Mouse (Mus musculus): ENCODE data around the gene Cyp11a1. TPM values are rescaled to one million over a fixed set of nuclear protein-coding genes. Genes with fewer than 3 reads are reported as not detected.

Gene Cyp11a1
- polyA plus RNA-seq, 1 experiment from 2014 or later = 46.0 TPM

GRCm38 (mm10) chr9:57997511-57998031, 8.6 kb upstream of the Cyp11a1 start:
- Histone ChIP-seq H3K9me3 (replicated peaks) (no peaks in the 10 kb centered on the region), H3K4me2 (peak overlapping the region; percentile 59), H3K4me1 (peaks cover 19% of the 10 kb centered on the region), H3K27ac (no peak overlapping the region), H3K36me3 (no peaks in the 10 kb centered on the region), H3K4me3 (replicated peaks) (peak overlapping the region; percentile 40), H3K9ac (no peak overlapping the region), H3K27me3 (peaks cover 43% of the 10 kb centered on the region)
- ATAC-seq (replicated peaks; ENCODE audit: low FRiP score) = no peak; the same call in 1 of the 2 replicates
- 15% methylated on average over 13 of the region's 13 CpGs for WGBS

- Histone ChIP-seq H3K4me3 (replicated peaks) (peak overlapping the region; percentile 40), H3K4me1 (peaks cover 17% of the 10 kb centered on the region), H3K4me2 (peak overlapping the region; percentile 59), H3K27ac (no peak overlapping the region), H3K36me3 (no peaks in the 10 kb centered on the region), H3K27me3 (peaks cover 43% of the 10 kb centered on the region), H3K9ac (no peak overlapping the region), H3K9me3 (replicated peaks) (no peaks in the 10 kb centered on the region)
- WGBS = 1% methylated on average over 20 of the region's 20 CpGs
- peak; percentile 84 for ATAC-seq (replicated peaks; ENCODE audit: low FRiP score)
Observed at GRCm38 (mm10) chr9:57998032-57998659, 8.1 kb upstream of the Cyp11a1 start.

GRCm38 (mm10) chr9:57998685-57999084, 7.5 kb upstream of the Cyp11a1 start:
- H3K4me1 ChIP-seq = peaks cover 16% of the 10 kb centered on the region
- H3K9ac ChIP-seq = no peak overlapping the region
- H3K27me3 ChIP-seq = peaks cover 43% of the 10 kb centered on the region
- H3K27ac ChIP-seq = no peak overlapping the region
- H3K36me3 ChIP-seq = no peaks in the 10 kb centered on the region
- 62% methylated on average over 2 of the region's 2 CpGs for WGBS
- H3K4me2 ChIP-seq = no peak overlapping the region
- H3K9me3 ChIP-seq (replicated peaks) = no peaks in the 10 kb centered on the region
- no peak overlapping the region for H3K4me3 ChIP-seq (replicated peaks)
- no peak for ATAC-seq (replicated peaks; ENCODE audit: low FRiP score)

GRCm38 (mm10) chr9:57999676-58000075, 6.5 kb upstream of the Cyp11a1 start:
- Histone ChIP-seq H3K27ac (no peak overlapping the region), H3K9me3 (replicated peaks) (no peaks in the 10 kb centered on the region), H3K9ac (no peak overlapping the region), H3K4me3 (replicated peaks) (no peak overlapping the region), H3K4me1 (peaks cover 20% of the 10 kb centered on the region), H3K36me3 (no peaks in the 10 kb centered on the region), H3K4me2 (no peak overlapping the region), H3K27me3 (peaks cover 43% of the 10 kb centered on the region)
- ATAC-seq (replicated peaks; ENCODE audit: low FRiP score) = no peak
- 38% methylated on average over 2 of the region's 2 CpGs for WGBS

GRCm38 (mm10) chr9:58003272-58003671, 2.9 kb upstream of the Cyp11a1 start:
- H3K27me3 ChIP-seq = peaks cover 19% of the 10 kb centered on the region
- H3K4me2 ChIP-seq = no peak overlapping the region
- H3K36me3 ChIP-seq = no peaks in the 10 kb centered on the region
- ATAC-seq (replicated peaks; ENCODE audit: low FRiP score) = no peak
- H3K9me3 ChIP-seq (replicated peaks) = no peaks in the 10 kb centered on the region
- H3K4me3 ChIP-seq (replicated peaks) = no peak overlapping the region
- 9% methylated on average over 2 of the region's 2 CpGs for WGBS
- H3K27ac ChIP-seq = no peak overlapping the region
- no peak overlapping the region for H3K9ac ChIP-seq
- peaks cover 12% of the 10 kb centered on the region for H3K4me1 ChIP-seq

- Histone ChIP-seq H3K4me3 (replicated peaks) (no peak overlapping the region), H3K9ac (no peak overlapping the region), H3K9me3 (replicated peaks) (no peaks in the 10 kb centered on the region), H3K36me3 (no peaks in the 10 kb centered on the region), H3K27me3 (no peaks in the 10 kb centered on the region), H3K4me1 (peaks cover 41% of the 10 kb centered on the region), H3K27ac (peak overlapping the region; percentile 28; the same call in 1 of the 2 replicates), H3K4me2 (peak overlapping the region; percentile 25)
- 62% methylated on average over 12 of the region's 12 CpGs for WGBS
- ATAC-seq (replicated peaks; ENCODE audit: low FRiP score) = no peak; the same call in 1 of the 2 replicates
Observed at GRCm38 (mm10) chr9:58008336-58009014, 2.3 kb downstream of the Cyp11a1 start.

GRCm38 (mm10) chr9:58009015-58009362, 2.8 kb downstream of the Cyp11a1 start:
- 7% methylated on average over 6 of the region's 6 CpGs for WGBS
- peaks cover 36% of the 10 kb centered on the region for H3K4me1 ChIP-seq
- no peaks in the 10 kb centered on the region for H3K27me3 ChIP-seq
- H3K9me3 ChIP-seq (replicated peaks) = no peaks in the 10 kb centered on the region
- no peaks in the 10 kb centered on the region for H3K36me3 ChIP-seq
- peak overlapping the region; percentile 25 for H3K4me2 ChIP-seq
- ATAC-seq (replicated peaks; ENCODE audit: low FRiP score) = peak; percentile 74
- H3K9ac ChIP-seq = no peak overlapping the region
- H3K27ac ChIP-seq = peak overlapping the region; percentile 28; the same call in 1 of the 2 replicates
- H3K4me3 ChIP-seq (replicated peaks) = no peak overlapping the region

- Histone ChIP-seq H3K4me1 (peaks cover 38% of the 10 kb centered on the region), H3K36me3 (no peaks in the 10 kb centered on the region), H3K27me3 (no peaks in the 10 kb centered on the region), H3K27ac (no peak overlapping the region), H3K4me2 (no peak overlapping the region), H3K9ac (no peak overlapping the region), H3K9me3 (replicated peaks) (no peaks in the 10 kb centered on the region), H3K4me3 (replicated peaks) (no peak overlapping the region)
- 66% methylated on average over 3 of the region's 3 CpGs for WGBS
- ATAC-seq (replicated peaks; ENCODE audit: low FRiP score) = no peak
Observed at GRCm38 (mm10) chr9:58009588-58009987, 3.4 kb downstream of the Cyp11a1 start.

- H3K27ac ChIP-seq = no peak overlapping the region
- H3K36me3 ChIP-seq = no peaks in the 10 kb centered on the region
Observed at GRCm38 (mm10) chr9:58011027-58011426, 4.8 kb downstream of the Cyp11a1 start.

GRCm38 (mm10) chr9:58011552-58011951, 5.3 kb downstream of the Cyp11a1 start:
- Histone ChIP-seq H3K4me3 (replicated peaks) (no peak overlapping the region), H3K9me3 (replicated peaks) (no peaks in the 10 kb centered on the region), H3K4me2 (peak overlapping the region; percentile 8; the same call in 1 of the 2 replicates), H3K36me3 (no peaks in the 10 kb centered on the region), H3K9ac (no peak overlapping the region), H3K4me1 (peaks cover 42% of the 10 kb centered on the region), H3K27ac (no peak overlapping the region), H3K27me3 (peaks cover 3% of the 10 kb centered on the region; the same call in 1 of the 2 replicates)
- WGBS = 53% methylated on average over 8 of the region's 8 CpGs
- no peak for ATAC-seq (replicated peaks; ENCODE audit: low FRiP score)

More at GRCm38 (mm10) chr9:58011027-58011426, 4.8 kb downstream of the Cyp11a1 start:
- Histone ChIP-seq H3K9me3 (replicated peaks) (no peaks in the 10 kb centered on the region), H3K27me3 (peaks cover under 1% of the 10 kb centered on the region; the same call in 1 of the 2 replicates), H3K4me1 (peaks cover 42% of the 10 kb centered on the region), H3K4me3 (replicated peaks) (no peak overlapping the region), H3K9ac (no peak overlapping the region), H3K4me2 (peak overlapping the region; percentile 8; the same call in 1 of the 2 replicates)
- 27% methylated on average over 7 of the region's 7 CpGs for WGBS
- 0 out of 2 replicates have a peak, but pooled peaks have one; percentile 12 for ATAC-seq (replicated peaks; ENCODE audit: low FRiP score)

- H3K4me3 ChIP-seq (replicated peaks) = no peak overlapping the region
- H3K4me2 ChIP-seq = no peak overlapping the region
- H3K27me3 ChIP-seq = peaks cover 3% of the 10 kb centered on the region; the same call in 1 of the 2 replicates
- H3K4me1 ChIP-seq = peaks cover 42% of the 10 kb centered on the region
- H3K9me3 ChIP-seq (replicated peaks) = no peaks in the 10 kb centered on the region
- no peak overlapping the region for H3K27ac ChIP-seq
- H3K36me3 ChIP-seq = no peaks in the 10 kb centered on the region
- 82% methylated on average over 2 of the region's 2 CpGs for WGBS
- H3K9ac ChIP-seq = no peak overlapping the region
- no peak for ATAC-seq (replicated peaks; ENCODE audit: low FRiP score)
Observed at GRCm38 (mm10) chr9:58012486-58012885, 6.3 kb downstream of the Cyp11a1 start.

GRCm38 (mm10) chr9:58012935-58013334, 6.7 kb downstream of the Cyp11a1 start:
- H3K4me1 ChIP-seq = peaks cover 42% of the 10 kb centered on the region
- 0 out of 2 replicates have a peak, but pooled peaks have one; percentile 33 for ATAC-seq (replicated peaks; ENCODE audit: low FRiP score)
- peaks cover 6% of the 10 kb centered on the region; the same call in 1 of the 2 replicates for H3K27me3 ChIP-seq
- no peaks in the 10 kb centered on the region for H3K36me3 ChIP-seq
- H3K27ac ChIP-seq = no peak overlapping the region
- no peaks in the 10 kb centered on the region for H3K9me3 ChIP-seq (replicated peaks)
- no peak overlapping the region for H3K4me3 ChIP-seq (replicated peaks)
- 30% methylated on average over 2 of the region's 2 CpGs for WGBS
- H3K4me2 ChIP-seq = no peak overlapping the region
- no peak overlapping the region for H3K9ac ChIP-seq

Data from kidney, embryonic 15.5 days (tissue).